10 mouse cellular contexts compared by ENCODE assay signal in genomic region chr16:31618671-31619070, GRCm38 (mm10). TPM values are rescaled to one million over a fixed set of nuclear protein-coding genes. Genes with fewer than 3 reads are reported as not detected.
DNase-seq lines count a peak whose midpoint lies in the region; ATAC-seq and TF ChIP-seq lines count a peak whose summit lies in the region.
"Had no signal": no experiment of that assay in that cellular context is flagged by ENCODE, and none has a peak within 500 bp of the region (broad histone marks: within the 10 kb centered on the region; RNA-seq: fewer than 3 reads in every experiment).

No protein-coding gene starts in this region.

- no peaks in the 10 kb centered on the region for H3K9me3 ChIP-seq in kidney, postnatal 0 days (replicated peaks; ENCODE audit: low read length)
- H3K9me3 ChIP-seq in kidney, embryonic 14.5 days (ENCODE audit: control insufficient read depth, low read length) = no peaks in the 10 kb centered on the region
- H3K9me3 ChIP-seq in limb, embryonic 12.5 days = no peaks in the 10 kb centered on the region

- H3K27me3 ChIP-seq in kidney, postnatal 0 days (ENCODE audit: insufficient read depth, low read length) = no peaks in the 10 kb centered on the region
- H3K27me3 ChIP-seq in kidney, embryonic 14.5 days (ENCODE audit: control insufficient read depth, insufficient read depth, low read length) = no peaks in the 10 kb centered on the region
- no peaks in the 10 kb centered on the region for H3K27me3 ChIP-seq in limb, embryonic 12.5 days

- DNase-seq in cerebellum, postnatal 4 days (ENCODE audit: low spot score in 2 of 2) = no peak
- no peak for DNase-seq in kidney, postnatal 0 days (ENCODE audit: low spot score)
- DNase-seq in cerebellum, postnatal 25 days = peak; percentile 86 to 87
- DNase-seq in embryo, embryonic 10.5 days (ENCODE audit: low spot score) = no peak

- no peak overlapping the region for H3K4me3 ChIP-seq in kidney, postnatal 0 days (replicated peaks; ENCODE audit: low read depth, low read length)
- H3K4me3 ChIP-seq in kidney, embryonic 14.5 days (ENCODE audit: low read length) = no peak overlapping the region
- H3K4me3 ChIP-seq in limb, embryonic 12.5 days (replicated peaks) = peak overlapping the region; percentile 19
- H3K4me3 ChIP-seq: left cerebral cortex, adult 2 months; megakaryocyte, embryonic 14.5 days had no signal

- 55% methylated on average over 9 of the region's 9 CpGs for WGBS in kidney, postnatal 0 days
- WGBS in kidney, embryonic 14.5 days = 74% methylated on average over 9 of the region's 9 CpGs
- 67% methylated on average over 9 of the region's 9 CpGs for WGBS in limb, embryonic 12.5 days

- peak; percentile 54 for ATAC-seq in cerebellum, adult (ENCODE audit: insufficient number of reproducible peaks, low FRiP score, low TSS enrichment)
- ATAC-seq in kidney, postnatal 0 days (replicated peaks; ENCODE audit: low FRiP score, low read depth) = no peak
- ATAC-seq in kidney, embryonic 14.5 days (ENCODE audit: low FRiP score, low TSS enrichment) = no peak
- no peak for ATAC-seq in limb, embryonic 12.5 days (ENCODE audit: insufficient number of reproducible peaks, insufficient read depth, low FRiP score, low TSS enrichment, low read depth)
- ATAC-seq in activated CD4-positive, CD25-positive, alpha-beta regulatory T cell, adult 4 months = no peak

- H3K4me2 ChIP-seq in kidney, postnatal 0 days (ENCODE audit: low read length) = peak overlapping the region; percentile 42
- H3K4me2 ChIP-seq in kidney, embryonic 14.5 days (replicated peaks; ENCODE audit: low read depth, low read length) = no peak overlapping the region; the same call in 1 of the 2 replicates
- H3K4me2 ChIP-seq in limb, embryonic 12.5 days = peak overlapping the region; percentile 49

- TF ChIP-seq CTCF in kidney, postnatal 0 days (IDR thresholded peaks at IDR 0.05; ENCODE audit: low read depth) = no peak

- H3K9ac ChIP-seq in kidney, postnatal 0 days (ENCODE audit: low read depth, low read length) = no peak overlapping the region
- no peak overlapping the region for H3K9ac ChIP-seq in kidney, embryonic 14.5 days (ENCODE audit: low read depth, low read length)
- no peak overlapping the region; the same call in 1 of the 2 replicates for H3K9ac ChIP-seq in limb, embryonic 12.5 days (replicated peaks)

- peaks cover 8% of the 10 kb centered on the region; the same call in 1 of the 2 replicates for H3K4me1 ChIP-seq in kidney, postnatal 0 days (replicated peaks; ENCODE audit: insufficient read depth, low read length)
- H3K4me1 ChIP-seq in kidney, embryonic 14.5 days (ENCODE audit: control insufficient read depth, insufficient read depth, low read length) = peaks cover 8% of the 10 kb centered on the region
- H3K4me1 ChIP-seq in limb, embryonic 12.5 days (replicated peaks) = peaks cover 23% of the 10 kb centered on the region

- no peak overlapping the region for H3K27ac ChIP-seq in kidney, postnatal 0 days
- H3K27ac ChIP-seq in kidney, embryonic 14.5 days (ENCODE audit: low read depth, low read length) = no peak overlapping the region
- H3K27ac ChIP-seq in limb, embryonic 12.5 days = peak overlapping the region; percentile 91
- H3K27ac ChIP-seq: left cerebral cortex, adult 2 months had no signal

- no peaks in the 10 kb centered on the region for H3K36me3 ChIP-seq in kidney, postnatal 0 days (ENCODE audit: insufficient read depth, low read length)
- H3K36me3 ChIP-seq in kidney, embryonic 14.5 days (ENCODE audit: control insufficient read depth, insufficient read depth, low read length) = no peaks in the 10 kb centered on the region
- no peaks in the 10 kb centered on the region for H3K36me3 ChIP-seq in limb, embryonic 12.5 days

RNA-seq across cellular contexts. Expression of gene Dlg1, which starts 44.6 kb away (rescaled TPM):
- polyA plus RNA-seq in kidney, postnatal 0 days (2015; fragmentation: Nextera tagmentation; extraction: Ambion mirVana) = 19.3 and 20.0 TPM in 2 replicates
- polyA plus RNA-seq in kidney, embryonic 14.5 days (2014; fragmentation: Nextera tagmentation; extraction: Ambion mirVana) = 29.1 and 35.4 TPM in 2 replicates
- polyA plus RNA-seq in limb, embryonic 12.5 days (2016; fragmentation: Nextera tagmentation; extraction: Ambion mirVana) = 42.2 and 42.9 TPM in 2 replicates
- 10 to 100 TPM; 20.6 to 29.1 TPM for polyA plus RNA-seq in activated CD4-positive, CD25-positive, alpha-beta regulatory T cell, adult 4 months (2017; shearing (Covaris generic))

Comparison
In these comparisons a context has a peak if more than half of its experiments do, and no peak if none do; other contexts are left out.
1. DNase-seq: peak in cerebellum, postnatal 25 days (2 of 2); none in cerebellum, postnatal 4 days (0 of 2), kidney, postnatal 0 days (single experiment) and embryo, embryonic 10.5 days (single experiment).